Mouse (Mus musculus) embryonic facial prominence, embryonic 10.5 days (tissue): ENCODE results near the gene Clstn2. TPM values are rescaled to one million over a fixed set of nuclear protein-coding genes. Genes with fewer than 3 reads are reported as not detected.

ENCODE experiments used
- DNase-seq: peaks from one replicate; pipeline ENCODE4 v3.0.0-alpha.2; 2017; ENCODE audit warnings: low spot score
- H3K27ac ChIP-seq: fragments of 300-500 bp; sonication (generic); replicated peaks from 2 replicates; pipeline ENCODE4 v1.5.1; 2016; ENCODE audit warnings: mild to moderate bottlenecking
- H3K27me3 ChIP-seq: fragments of 300-500 bp; sonication (generic); replicated peaks from 2 replicates; pipeline ENCODE4 v1.6.1; 2016; ENCODE audit warnings: low read depth, mild to moderate bottlenecking; ENCODE audit not compliant: poor library complexity, severe bottlenecking
- H3K36me3 ChIP-seq: fragments of 300-500 bp; sonication (generic); replicated peaks from 2 replicates; pipeline ENCODE4 v1.6.1; 2016; ENCODE audit warnings: mild to moderate bottlenecking, moderate library complexity
- H3K4me1 ChIP-seq: fragments of 300-500 bp; sonication (generic); 2 replicates; pipeline ENCODE4 v1.6.1; 2016
- H3K4me3 ChIP-seq: fragments of 300-500 bp; sonication (generic); 2 replicates; pipeline ENCODE4 v1.5.1; 2016; ENCODE audit warnings: mild to moderate bottlenecking, moderate library complexity
- H3K9me3 ChIP-seq: fragments of 300-500 bp; sonication (generic); 2 replicates; pipeline ENCODE4 v1.6.1; 2016; ENCODE audit warnings: mild to moderate bottlenecking
- WGBS: fragments of 180-500 bp; shearing (Covaris S2); methylation state at CpG from one replicate; pipeline ENCODE4 v1.1.7; 2016; 5-methylcytosine and 5-hydroxymethylcytosine counted together
- polyA plus RNA-seq: library from polyadenylated mRNA; unstranded; fragments of >200 nt; fragmentation: Nextera tagmentation; extraction: Ambion mirVana; gene quantifications from 2 replicates; pipeline ENCODE4 v1.2.1, GENCODE M21; 2016

Gene Clstn2
- polyA plus RNA-seq, 1 experiment from 2014 or later: 0.76 TPM

GRCm38 (mm10) chr9:97639967-97640549, 392.9 kb downstream of the Clstn2 start:
- no peak overlapping the region for H3K4me3 ChIP-seq
- H3K36me3 ChIP-seq: no peaks in the 10 kb centered on the region
- H3K4me1 ChIP-seq: no peaks in the 10 kb centered on the region
- WGBS: 89% methylated on average over 6 of the region's 6 CpGs
- no peaks in the 10 kb centered on the region for H3K9me3 ChIP-seq
- H3K27me3 ChIP-seq: no peaks in the 10 kb centered on the region
- no peak overlapping the region for H3K27ac ChIP-seq
- DNase-seq: no peak

- Histone ChIP-seq H3K4me3 (no peak overlapping the region), H3K36me3 (no peaks in the 10 kb centered on the region), H3K9me3 (no peaks in the 10 kb centered on the region), H3K4me1 (no peaks in the 10 kb centered on the region), H3K27me3 (no peaks in the 10 kb centered on the region), H3K27ac (no peak overlapping the region)
- 89% methylated on average over 9 of the region's 9 CpGs for whole genome bisulfite sequencing
- no peak for DNase-seq
Measured at GRCm38 (mm10) chr9:97638683-97639354, 394.2 kb downstream of the Clstn2 start.

GRCm38 (mm10) chr9:97635351-97635750, 397.6 kb downstream of the Clstn2 start:
- Histone ChIP-seq H3K27me3 (no peaks in the 10 kb centered on the region), H3K27ac (no peak overlapping the region), H3K36me3 (no peaks in the 10 kb centered on the region), H3K4me3 (no peak overlapping the region), H3K4me1 (0 out of 2 replicates have a peak, but pooled peaks cover 3% of the 10 kb centered on the region), H3K9me3 (no peaks in the 10 kb centered on the region)
- 76% methylated on average over 4 of the region's 4 CpGs for WGBS
- DNase-seq: no peak

GRCm38 (mm10) chr9:97634831-97635230, 398.1 kb downstream of the Clstn2 start:
- no peak for DNase-seq
- Histone ChIP-seq H3K4me1 (0 out of 2 replicates have a peak, but pooled peaks cover 3% of the 10 kb centered on the region), H3K4me3 (no peak overlapping the region), H3K27ac (no peak overlapping the region), H3K36me3 (no peaks in the 10 kb centered on the region), H3K9me3 (no peaks in the 10 kb centered on the region), H3K27me3 (no peaks in the 10 kb centered on the region)
- 56% methylated on average over 3 of the region's 3 CpGs for WGBS

- no peaks in the 10 kb centered on the region for H3K27me3 ChIP-seq
- H3K27ac ChIP-seq: no peak overlapping the region
- H3K9me3 ChIP-seq: no peaks in the 10 kb centered on the region
- WGBS: 43% methylated on average over 3 of the region's 3 CpGs
- no peak overlapping the region for H3K4me3 ChIP-seq
- H3K4me1 ChIP-seq: peaks cover 6% of the 10 kb centered on the region
- DNase-seq: peak; percentile 26
- no peaks in the 10 kb centered on the region for H3K36me3 ChIP-seq
Measured at GRCm38 (mm10) chr9:97629180-97629579, 403.8 kb downstream of the Clstn2 start.

GRCm38 (mm10) chr9:97628361-97628908, 404.5 kb downstream of the Clstn2 start:
- H3K27ac ChIP-seq: no peak overlapping the region
- 53% methylated on average over 6 of the region's 6 CpGs for WGBS

GRCm38 (mm10) chr9:97627916-97628315, 405.1 kb downstream of the Clstn2 start:
- Histone ChIP-seq H3K27me3 (no peaks in the 10 kb centered on the region), H3K9me3 (no peaks in the 10 kb centered on the region), H3K27ac (no peak overlapping the region), H3K4me3 (no peak overlapping the region), H3K36me3 (no peaks in the 10 kb centered on the region), H3K4me1 (peaks cover 6% of the 10 kb centered on the region)
- DNase-seq: no peak
- WGBS: 87% methylated on average over 3 of the region's 3 CpGs

More at GRCm38 (mm10) chr9:97628361-97628908, 404.5 kb downstream of the Clstn2 start:
- Histone ChIP-seq H3K4me1 (peaks cover 6% of the 10 kb centered on the region), H3K27me3 (no peaks in the 10 kb centered on the region), H3K9me3 (no peaks in the 10 kb centered on the region), H3K4me3 (no peak overlapping the region), H3K36me3 (no peaks in the 10 kb centered on the region)
- no peak for DNase-seq

GRCm38 (mm10) chr9:97610566-97610965, 422.4 kb downstream of the Clstn2 start:
- no peaks in the 10 kb centered on the region for H3K27me3 ChIP-seq
- H3K36me3 ChIP-seq: no peaks in the 10 kb centered on the region
- H3K27ac ChIP-seq: no peak overlapping the region
- no peak overlapping the region for H3K4me3 ChIP-seq
- no peaks in the 10 kb centered on the region for H3K9me3 ChIP-seq
- WGBS: 86% methylated on average over 7 of the region's 7 CpGs
- DNase-seq: no peak
- H3K4me1 ChIP-seq: no peaks in the 10 kb centered on the region

- no peak for DNase-seq
- H3K27me3 ChIP-seq: no peaks in the 10 kb centered on the region
- no peaks in the 10 kb centered on the region for H3K36me3 ChIP-seq
- WGBS: 78% methylated on average over 8 of the region's 8 CpGs
- no peaks in the 10 kb centered on the region for H3K9me3 ChIP-seq
- H3K4me3 ChIP-seq: no peak overlapping the region
- H3K4me1 ChIP-seq: peaks cover 5% of the 10 kb centered on the region; the same call in 1 of the 2 replicates
- no peak overlapping the region for H3K27ac ChIP-seq
Measured at GRCm38 (mm10) chr9:97603729-97604128, 429.3 kb downstream of the Clstn2 start.

GRCm38 (mm10) chr9:97602476-97602875, 430.5 kb downstream of the Clstn2 start:
- peak; percentile 13 for DNase-seq
- H3K27me3 ChIP-seq: no peaks in the 10 kb centered on the region
- 69% methylated on average over 5 of the region's 5 CpGs for WGBS
- no peak overlapping the region for H3K4me3 ChIP-seq
- no peak overlapping the region; the same call in 1 of the 2 replicates for H3K27ac ChIP-seq
- H3K36me3 ChIP-seq: no peaks in the 10 kb centered on the region
- no peaks in the 10 kb centered on the region for H3K9me3 ChIP-seq
- peaks cover 5% of the 10 kb centered on the region; the same call in 1 of the 2 replicates for H3K4me1 ChIP-seq

GRCm38 (mm10) chr9:97599006-97599405, 434.0 kb downstream of the Clstn2 start:
- no peaks in the 10 kb centered on the region for H3K9me3 ChIP-seq
- no peaks in the 10 kb centered on the region for H3K36me3 ChIP-seq
- H3K27ac ChIP-seq: no peak overlapping the region
- H3K4me3 ChIP-seq: no peak overlapping the region
- H3K4me1 ChIP-seq: peaks cover 5% of the 10 kb centered on the region; the same call in 1 of the 2 replicates
- WGBS: 95% methylated on average over 3 of the region's 3 CpGs
- H3K27me3 ChIP-seq: no peaks in the 10 kb centered on the region
- no peak for DNase-seq

GRCm38 (mm10) chr9:97590712-97591111, 442.3 kb downstream of the Clstn2 start:
- 85% methylated on average over 4 of the region's 4 CpGs for WGBS
- H3K36me3 ChIP-seq: no peaks in the 10 kb centered on the region
- no peak for DNase-seq
- H3K4me3 ChIP-seq: no peak overlapping the region
- no peaks in the 10 kb centered on the region for H3K9me3 ChIP-seq
- H3K27ac ChIP-seq: no peak overlapping the region
- no peaks in the 10 kb centered on the region for H3K27me3 ChIP-seq
- no peaks in the 10 kb centered on the region for H3K4me1 ChIP-seq

- 83% methylated on average over 7 of the region's 7 CpGs for WGBS
- DNase-seq: no peak
- Histone ChIP-seq H3K9me3 (no peaks in the 10 kb centered on the region), H3K27me3 (no peaks in the 10 kb centered on the region), H3K27ac (no peak overlapping the region), H3K4me3 (no peak overlapping the region), H3K36me3 (no peaks in the 10 kb centered on the region), H3K4me1 (peaks cover 3% of the 10 kb centered on the region; the same call in 1 of the 2 replicates)
Measured at GRCm38 (mm10) chr9:97570881-97571280, 462.1 kb downstream of the Clstn2 start.
